Mouse (Mus musculus): Measurements from ENCODE around the gene Nubpl. TPM values are rescaled to one million over a fixed set of nuclear protein-coding genes. Genes with fewer than 3 reads are reported as not detected.
"Not testable (repeated sequence)": the region's sequence is repeated elsewhere in the genome, so short reads cannot be mapped to it uniquely, and the experiment has no call there.

Gene Nubpl
- polyA plus RNA-seq, 1 experiment from 2014 or later: 6.3 TPM

- ChIA-PET CTCF (no interaction called here), POLR2A (no interaction called here)
- in situ Hi-C loops (cut with MboI; ENCODE audit: low pct_unique_long_range_greater_than_20kb): no loop called here
- H3K27me3 ChIP-seq: no peaks in the 10 kb centered on the region
- no peak for TF ChIP-seq CTCF (IDR thresholded peaks at IDR 0.05)
- DNase-seq (ENCODE audit: low read depth, low spot score) (no peak), ATAC-seq (no peak)
Observed at GRCm38 (mm10) chr12:52154906-52155305, 57.4 kb downstream of the Nubpl start.

- ChIA-PET CTCF (no interaction called here), POLR2A (no interaction called here)
- ATAC-seq (no peak), DNase-seq (ENCODE audit: low read depth, low spot score) (no peak)
- in situ Hi-C loops (cut with MboI; ENCODE audit: low pct_unique_long_range_greater_than_20kb): no loop called here
- TF ChIP-seq CTCF (IDR thresholded peaks at IDR 0.05): no peak
- H3K27me3 ChIP-seq: no peaks in the 10 kb centered on the region
Observed at GRCm38 (mm10) chr12:52164414-52164813, 66.9 kb downstream of the Nubpl start.

GRCm38 (mm10) chr12:52186205-52186793 lies 88.8 kb downstream of the Nubpl start:
- no peaks in the 10 kb centered on the region for H3K27me3 ChIP-seq
- POLR2A ChIA-PET: no interaction called here
- CTCF ChIA-PET: no interaction called here
- DNase-seq (ENCODE audit: low read depth, low spot score): no peak
- no peak for ATAC-seq
- TF ChIP-seq CTCF (IDR thresholded peaks at IDR 0.05): no peak
- in situ Hi-C loops (cut with MboI; ENCODE audit: low pct_unique_long_range_greater_than_20kb): no loop called here

- DNase-seq (ENCODE audit: low read depth, low spot score) (no peak), ATAC-seq (no peak)
- no peak for TF ChIP-seq CTCF (IDR thresholded peaks at IDR 0.05)
- in situ Hi-C loops (cut with MboI; ENCODE audit: low pct_unique_long_range_greater_than_20kb): no loop called here
- ChIA-PET CTCF (no interaction called here), POLR2A (no interaction called here)
- no peaks in the 10 kb centered on the region for H3K27me3 ChIP-seq
Observed at GRCm38 (mm10) chr12:52186963-52187590, 89.5 kb downstream of the Nubpl start.

GRCm38 (mm10) chr12:52198471-52198870 lies 100.9 kb downstream of the Nubpl start:
- POLR2A ChIA-PET: no interaction called here
- ATAC-seq: no peak
- H3K27me3 ChIP-seq: no peaks in the 10 kb centered on the region
- no peak for TF ChIP-seq CTCF (IDR thresholded peaks at IDR 0.05)
- DNase-seq (ENCODE audit: low read depth, low spot score): no peak
- CTCF ChIA-PET: interaction anchor here (1.3 kb wide), 1 partner anchor 14 kb away, joined by 3 read pairs; no protein-coding TSS in a partner anchor
- in situ Hi-C loops (cut with MboI; ENCODE audit: low pct_unique_long_range_greater_than_20kb): no loop called here

GRCm38 (mm10) chr12:52209121-52209610 lies 111.6 kb downstream of the Nubpl start:
- H3K27me3 ChIP-seq: no peaks in the 10 kb centered on the region
- in situ Hi-C loops (cut with MboI; ENCODE audit: low pct_unique_long_range_greater_than_20kb): no loop called here
- ChIA-PET CTCF (interaction anchor here (1.0 kb wide), 1 partner anchor 13 kb away, joined by 4 read pairs; no protein-coding TSS in a partner anchor), POLR2A (no interaction called here)
- ATAC-seq: no peak
- TF ChIP-seq CTCF (IDR thresholded peaks at IDR 0.05): no peak
- DNase-seq (ENCODE audit: low read depth, low spot score): no peak

- ATAC-seq (no peak), DNase-seq (ENCODE audit: low read depth, low spot score) (no peak)
- CTCF ChIA-PET: no interaction called here
- POLR2A ChIA-PET: no interaction called here
- H3K27me3 ChIP-seq: no peaks in the 10 kb centered on the region
- no peak for TF ChIP-seq CTCF (IDR thresholded peaks at IDR 0.05)
- in situ Hi-C loops (cut with MboI; ENCODE audit: low pct_unique_long_range_greater_than_20kb): no loop called here
Observed at GRCm38 (mm10) chr12:52211144-52211543, 113.6 kb downstream of the Nubpl start.

- H3K27me3 ChIP-seq: no peaks in the 10 kb centered on the region
- ChIA-PET POLR2A (no interaction called here), CTCF (no interaction called here)
- TF ChIP-seq CTCF (IDR thresholded peaks at IDR 0.05): no peak
- in situ Hi-C loops (cut with MboI; ENCODE audit: low pct_unique_long_range_greater_than_20kb): no loop called here
- DNase-seq (ENCODE audit: low read depth, low spot score): no peak
- ATAC-seq: no peak
Observed at GRCm38 (mm10) chr12:52214837-52215236, 117.3 kb downstream of the Nubpl start.

- TF ChIP-seq CTCF (IDR thresholded peaks at IDR 0.05): no peak
Observed at GRCm38 (mm10) chr12:52224954-52225353, 127.4 kb downstream of the Nubpl start.

GRCm38 (mm10) chr12:52228746-52229145 lies 131.2 kb downstream of the Nubpl start:
- TF ChIP-seq CTCF (IDR thresholded peaks at IDR 0.05): no peak
- in situ Hi-C loops (cut with MboI; ENCODE audit: low pct_unique_long_range_greater_than_20kb): no loop called here
- DNase-seq (ENCODE audit: low read depth, low spot score) (peak; percentile 6), ATAC-seq (peak; percentile 60)
- CTCF ChIA-PET: no interaction called here
- H3K27me3 ChIP-seq: no peaks in the 10 kb centered on the region
- POLR2A ChIA-PET: no interaction called here

More at GRCm38 (mm10) chr12:52224954-52225353, 127.4 kb downstream of the Nubpl start:
- no peak for ATAC-seq
- no peaks in the 10 kb centered on the region for H3K27me3 ChIP-seq
- CTCF ChIA-PET: no interaction called here
- no peak for DNase-seq (ENCODE audit: low read depth, low spot score)
- POLR2A ChIA-PET: no interaction called here
- in situ Hi-C loops (cut with MboI; ENCODE audit: low pct_unique_long_range_greater_than_20kb): no loop called here

GRCm38 (mm10) chr12:52231929-52232328 lies 134.4 kb downstream of the Nubpl start:
- DNase-seq (ENCODE audit: low read depth, low spot score); ATAC-seq; POLR2A ChIA-PET; in situ Hi-C loops (cut with MboI; ENCODE audit: low pct_unique_long_range_greater_than_20kb); CTCF ChIA-PET; H3K27me3 ChIP-seq: not testable (repeated sequence)

- H3K27me3 ChIP-seq: no peaks in the 10 kb centered on the region
- ChIA-PET POLR2A (no interaction called here), CTCF (no interaction called here)
- no peak for TF ChIP-seq CTCF (IDR thresholded peaks at IDR 0.05)
- DNase-seq (ENCODE audit: low read depth, low spot score) (no peak), ATAC-seq (no peak)
- in situ Hi-C loops (cut with MboI; ENCODE audit: low pct_unique_long_range_greater_than_20kb): no loop called here
Observed at GRCm38 (mm10) chr12:52242712-52243111, 145.2 kb downstream of the Nubpl start.

Data from Patski (cell line).